Mouse (Mus musculus) stomach, postnatal 0 days (tissue): ENCODE results near the gene Ppfia2. TPM values are rescaled to one million over a fixed set of nuclear protein-coding genes. Genes with fewer than 3 reads are reported as not detected.

Experiments
- ATAC-seq: fragments of 200-750 bp; cut with Nextera tagmentation; 2 replicates; pipeline ENCODE4 v1.8.0; 2017; ENCODE audit not compliant: low FRiP score, low TSS enrichment
- DNase-seq: peaks from one replicate; pipeline ENCODE4 v3.0.0-alpha.2; 2016; ENCODE audit warnings: low spot score
- H3K27ac ChIP-seq: fragments of 300-500 bp; sonication (generic); replicated peaks from 2 replicates; pipeline ENCODE4 v1.5.1; 2014; ENCODE audit warnings: mild to moderate bottlenecking, control low read depth
- H3K27me3 ChIP-seq: fragments of 300-500 bp; sonication (generic); 2 replicates; pipeline ENCODE4 v1.6.1; 2014; ENCODE audit warnings: low read length; ENCODE audit not compliant: control insufficient read depth, insufficient read depth
- H3K36me3 ChIP-seq: fragments of 300-500 bp; sonication (generic); 2 replicates; pipeline ENCODE4 v1.6.1; 2014; ENCODE audit warnings: low read length, mixed read lengths; ENCODE audit not compliant: control insufficient read depth, insufficient read depth
- H3K4me1 ChIP-seq: fragments of 300-500 bp; sonication (generic); replicated peaks from 2 replicates; pipeline ENCODE4 v1.6.1; 2014; ENCODE audit warnings: antibody characterized with exemption; ENCODE audit not compliant: control insufficient read depth, insufficient read depth
- H3K4me2 ChIP-seq: fragments of 300-500 bp; sonication (generic); replicated peaks from 2 replicates; pipeline ENCODE4 v1.6.1; 2014; ENCODE audit warnings: low read depth, mild to moderate bottlenecking, control low read depth, moderate library complexity
- H3K4me3 ChIP-seq: fragments of 300-500 bp; sonication (generic); 2 replicates; pipeline ENCODE4 v1.5.1; 2014; ENCODE audit warnings: low read depth, low read length, control low read depth
- H3K9ac ChIP-seq: fragments of 300-500 bp; sonication (generic); 2 replicates; pipeline ENCODE4 v1.6.1; 2014; ENCODE audit warnings: mild to moderate bottlenecking, low read length, control low read depth, mixed read lengths
- H3K9me3 ChIP-seq: fragments of 300-500 bp; sonication (generic); 2 replicates; pipeline ENCODE4 v1.6.1; 2016; ENCODE audit warnings: low read length; ENCODE audit not compliant: control insufficient read depth
- CTCF ChIP-seq: IDR thresholded peaks from 2 replicates; pipeline ENCODE4 v1.5.1; 2016; ENCODE audit warnings: antibody characterized with exemption, low read depth, mild to moderate bottlenecking, moderate library complexity
- EP300 ChIP-seq: optimal IDR thresholded peaks from 2 replicates; pipeline ENCODE3; 2016; ENCODE audit warnings: antibody characterized with exemption
- WGBS: fragments of 180-500 bp; shearing (Covaris S2); extraction: QIAGEN DNeasy Blood & Tissue Kit; methylation state at CpG from one replicate; pipeline ENCODE4 v1.1.7; 2014; 5-methylcytosine and 5-hydroxymethylcytosine counted together
- polyA plus RNA-seq: library from polyadenylated mRNA; unstranded; fragments of >200 nt; fragmentation: Nextera tagmentation; extraction: Ambion mirVana; gene quantifications from 2 replicates; pipeline ENCODE4 v1.2.1, GENCODE M21; 2015

Ppfia2 gene
- polyA plus RNA-seq, 1 experiment from 2014 or later, result 0.36 TPM

DNA sequence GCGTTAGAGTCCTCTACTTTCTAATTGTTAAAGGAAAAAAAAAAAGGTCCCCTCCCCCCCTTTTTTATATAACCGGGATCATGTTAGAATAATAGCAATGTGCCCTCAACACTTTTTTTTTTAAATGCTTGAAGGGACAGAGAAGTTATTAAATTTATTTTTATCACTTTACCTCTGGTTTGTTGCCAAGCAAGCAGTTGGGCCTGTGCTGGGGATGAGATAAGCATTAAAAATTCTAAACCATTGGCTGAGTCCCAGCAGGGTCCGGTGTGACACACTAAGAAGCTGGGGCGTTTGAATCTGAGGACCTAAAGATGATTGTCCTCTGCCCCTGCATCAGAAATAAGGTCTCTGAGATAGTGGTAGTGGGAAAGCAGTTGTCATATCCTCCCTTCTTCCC is 114.9 kb downstream of the Ppfia2 start:
- H3K36me3 ChIP-seq, result no peaks in the 10 kb centered on the region
- DNase-seq (no peak), ATAC-seq (no peak)
- H3K4me2 ChIP-seq, result no peak overlapping the region
- no peak for TF ChIP-seq CTCF
- TF ChIP-seq EP300, result no peak
- no peak overlapping the region for H3K27ac ChIP-seq
- 72% methylated on average over 4 of the region's 4 CpGs for WGBS
- no peak overlapping the region for H3K4me3 ChIP-seq
- no peaks in the 10 kb centered on the region for H3K9me3 ChIP-seq
- H3K27me3 ChIP-seq, result no peaks in the 10 kb centered on the region
- H3K4me1 ChIP-seq, result no peaks in the 10 kb centered on the region
- no peak overlapping the region for H3K9ac ChIP-seq

DNA sequence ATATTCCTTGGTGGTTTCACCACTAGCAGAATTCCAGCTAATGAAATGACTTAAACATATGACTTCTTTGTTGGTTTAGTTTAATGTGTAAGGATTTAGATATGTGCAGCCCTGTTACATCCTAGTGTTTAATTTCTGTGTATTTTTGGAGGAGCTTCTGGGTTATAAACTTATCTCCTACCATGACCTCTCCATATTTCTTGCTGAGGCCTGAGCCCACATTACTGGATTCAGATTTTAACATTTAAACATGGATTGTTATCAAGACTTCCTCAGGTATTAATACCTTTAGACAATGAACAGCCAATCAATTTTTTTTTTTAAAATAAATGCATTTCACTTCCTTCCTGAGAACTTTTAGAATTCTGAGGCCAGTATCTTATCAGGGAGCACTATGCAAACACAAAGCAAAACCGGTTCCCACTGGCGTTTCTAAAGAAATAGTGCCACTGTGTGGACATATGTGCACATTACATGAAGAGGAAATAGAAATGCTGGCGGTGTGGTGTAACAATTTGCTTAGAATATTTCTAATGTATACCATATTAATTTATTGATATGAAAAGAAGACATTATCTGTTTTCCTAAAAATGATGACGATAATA is 115.4 kb downstream of the Ppfia2 start:
- TF ChIP-seq CTCF (peak; percentile 91), EP300 (no peak)
- Histone ChIP-seq H3K4me1 (no peaks in the 10 kb centered on the region), H3K36me3 (no peaks in the 10 kb centered on the region), H3K9ac (no peak overlapping the region), H3K9me3 (no peaks in the 10 kb centered on the region), H3K4me3 (no peak overlapping the region), H3K27me3 (no peaks in the 10 kb centered on the region), H3K4me2 (no peak overlapping the region), H3K27ac (no peak overlapping the region)
- DNase-seq (peak; percentile 37), ATAC-seq (peak; percentile 78)
- WGBS, result 2% methylated on average over 4 of the region's 4 CpGs

DNA sequence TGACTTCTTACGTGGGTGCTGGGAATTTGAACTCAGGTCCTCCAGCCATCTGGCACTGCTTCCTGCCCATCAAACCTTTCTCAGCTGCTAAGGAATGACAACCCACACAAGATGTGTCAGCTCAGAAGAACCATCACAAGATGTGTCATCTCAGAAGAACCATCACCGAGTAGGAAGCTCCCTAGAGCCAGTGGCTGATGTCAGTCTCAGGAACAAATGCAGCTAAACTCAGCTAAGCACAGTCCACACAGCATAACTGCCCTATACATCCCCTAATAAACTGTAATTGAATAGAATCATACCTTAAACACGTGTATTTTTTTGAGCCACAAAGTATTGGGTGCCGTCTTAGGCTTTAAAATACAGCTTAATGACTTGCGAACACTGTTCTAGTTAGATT is 117.7 kb downstream of the Ppfia2 start:
- WGBS, result 69% methylated on average over 5 of the region's 5 CpGs
- ATAC-seq (no peak), DNase-seq (no peak)
- Histone ChIP-seq H3K4me1 (no peaks in the 10 kb centered on the region), H3K9ac (no peak overlapping the region), H3K4me2 (no peak overlapping the region), H3K36me3 (no peaks in the 10 kb centered on the region), H3K27me3 (no peaks in the 10 kb centered on the region), H3K9me3 (no peaks in the 10 kb centered on the region), H3K4me3 (no peak overlapping the region), H3K27ac (no peak overlapping the region)
- TF ChIP-seq EP300 (no peak), CTCF (no peak)

DNA sequence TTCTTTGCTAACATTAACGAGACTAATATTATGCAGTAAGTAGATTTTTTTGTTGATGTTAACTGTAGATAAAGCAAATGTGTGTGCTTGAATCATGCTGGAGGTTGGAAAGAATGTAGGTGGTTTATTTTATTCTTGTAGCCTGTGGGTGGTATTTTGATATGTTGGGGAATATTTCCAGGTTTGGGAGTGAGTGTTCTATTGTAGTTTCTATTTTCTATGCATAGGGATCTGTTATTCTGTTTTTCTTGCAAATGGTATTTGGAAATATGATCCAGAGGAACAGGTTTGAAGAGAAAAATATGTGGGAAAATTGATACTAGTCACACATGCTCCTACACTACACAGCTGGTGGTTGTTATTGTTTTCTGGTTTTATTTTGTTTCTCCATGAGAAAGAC is 120.8 kb downstream of the Ppfia2 start:
- Histone ChIP-seq H3K27me3 (no peaks in the 10 kb centered on the region), H3K9me3 (no peaks in the 10 kb centered on the region), H3K36me3 (no peaks in the 10 kb centered on the region), H3K4me3 (no peak overlapping the region), H3K4me2 (no peak overlapping the region), H3K4me1 (no peaks in the 10 kb centered on the region), H3K9ac (no peak overlapping the region), H3K27ac (no peak overlapping the region)
- TF ChIP-seq CTCF (no peak), EP300 (no peak)
- DNase-seq (no peak), ATAC-seq (no peak)
- WGBS, result 57% methylated on average over 1 of the region's 1 CpGs

DNA sequence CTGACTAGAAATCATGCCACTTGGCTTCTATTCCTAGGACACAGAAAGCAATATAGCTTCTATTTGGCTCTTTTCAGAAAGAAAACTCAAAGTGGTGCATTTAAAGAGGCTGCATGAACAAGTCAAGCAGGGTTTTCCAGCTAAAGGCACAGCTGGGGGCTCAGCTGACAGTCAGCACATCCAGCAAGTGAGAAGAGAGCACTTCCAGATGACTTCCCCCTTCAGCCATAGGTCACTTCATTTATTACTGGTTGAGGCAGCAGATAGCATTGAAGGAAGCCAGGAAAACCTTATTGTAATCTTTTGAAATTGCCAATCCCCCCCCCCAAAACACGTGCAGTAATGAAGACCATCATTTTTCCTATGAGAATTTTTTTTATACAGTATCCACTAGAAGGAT is 126.8 kb downstream of the Ppfia2 start:
- Histone ChIP-seq H3K4me3 (no peak overlapping the region), H3K4me1 (no peaks in the 10 kb centered on the region), H3K9ac (no peak overlapping the region), H3K9me3 (no peaks in the 10 kb centered on the region), H3K36me3 (no peaks in the 10 kb centered on the region), H3K27ac (no peak overlapping the region), H3K4me2 (no peak overlapping the region), H3K27me3 (no peaks in the 10 kb centered on the region)
- no peak for DNase-seq
- TF ChIP-seq CTCF (no peak), EP300 (no peak)
- no peak for ATAC-seq
- 38% methylated on average over 1 of the region's 1 CpGs for WGBS

DNA sequence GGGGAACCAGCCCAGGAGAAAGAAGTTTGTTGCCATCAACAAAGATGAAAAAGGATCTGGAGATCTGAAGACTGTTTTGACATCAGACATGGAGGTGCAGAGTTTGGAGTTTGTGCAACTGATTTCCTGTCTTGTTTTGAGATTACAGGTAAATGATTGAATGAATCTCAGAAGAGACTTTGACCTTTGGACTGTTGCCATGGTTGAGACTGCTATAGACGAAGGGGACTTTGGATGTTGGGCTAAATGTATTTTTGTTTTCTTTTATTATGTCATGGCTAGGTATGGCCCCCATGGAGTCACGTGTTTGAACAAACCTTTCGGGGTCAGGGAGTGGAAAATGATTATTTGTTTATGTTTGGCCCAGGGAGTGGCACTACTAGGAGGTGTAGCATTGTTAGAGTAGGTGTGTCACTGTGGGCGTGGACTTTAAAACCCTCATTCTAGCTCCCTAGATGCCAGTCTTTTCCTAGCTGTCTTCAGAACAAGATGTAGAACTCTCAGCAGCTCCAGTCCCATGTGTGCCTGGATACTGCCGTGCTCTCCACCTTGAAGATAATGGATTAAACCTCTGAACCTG is 133.3 kb downstream of the Ppfia2 start:
- ATAC-seq (no peak), DNase-seq (no peak)
- H3K9me3 ChIP-seq, result no peaks in the 10 kb centered on the region
- TF ChIP-seq CTCF, result no peak
- no peak for TF ChIP-seq EP300
- WGBS, result 67% methylated on average over 5 of the region's 5 CpGs
- H3K4me2 ChIP-seq, result no peak overlapping the region
- H3K4me1 ChIP-seq, result no peaks in the 10 kb centered on the region
- H3K27me3 ChIP-seq, result no peaks in the 10 kb centered on the region
- no peaks in the 10 kb centered on the region for H3K36me3 ChIP-seq
- H3K4me3 ChIP-seq, result no peak overlapping the region
- H3K9ac ChIP-seq, result no peak overlapping the region
- no peak overlapping the region for H3K27ac ChIP-seq
